Mouse (Mus musculus): ENCODE data around the gene Mon1b. TPM values are rescaled to one million over a fixed set of nuclear protein-coding genes. Genes with fewer than 3 reads are reported as not detected.

Gene Mon1b
- polyA plus RNA-seq, 1 experiment from 2014 or later: 11.3 TPM

DNA sequence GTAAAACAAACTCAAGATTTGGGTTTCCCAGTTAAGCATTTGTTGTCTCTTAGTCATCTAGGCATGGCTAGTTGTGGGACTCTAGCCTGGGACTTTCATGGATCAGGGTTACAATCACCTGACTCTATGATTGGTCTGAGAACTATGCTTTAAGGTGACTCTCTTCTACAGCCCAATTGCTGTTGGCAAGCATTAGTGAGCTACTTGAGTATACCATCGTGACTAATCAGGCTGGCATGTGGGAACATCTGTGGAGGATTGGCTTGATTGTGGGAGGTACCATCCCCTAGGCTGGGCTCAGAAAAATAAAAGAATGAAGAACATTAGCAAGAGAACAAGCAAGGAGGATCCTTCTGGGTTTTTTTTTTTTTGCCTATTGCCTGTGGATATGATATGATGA lies 41.4 kb downstream of the Mon1b start:
- 89% methylated on average over 1 of the region's 1 CpGs for WGBS

GRCm38 (mm10) chr8:113679361-113679760 lies 44.0 kb downstream of the Mon1b start:
- Histone ChIP-seq H3K27me3 (no peaks in the 10 kb centered on the region), H3K4me2 (no peak overlapping the region), H3K9me3 (no peaks in the 10 kb centered on the region), H3K27ac (no peak overlapping the region), H3K4me1 (no peaks in the 10 kb centered on the region), H3K9ac (no peak overlapping the region), H3K4me3 (replicated peaks) (no peak overlapping the region), H3K36me3 (replicated peaks) (no peaks in the 10 kb centered on the region)
- ATAC-seq (ENCODE audit: low FRiP score): no peak
- WGBS: 88% methylated on average over 3 of the region's 3 CpGs

More for the DNA sequence above, 41.4 kb downstream of the Mon1b start:
- Histone ChIP-seq H3K36me3 (replicated peaks) (no peaks in the 10 kb centered on the region), H3K4me2 (no peak overlapping the region), H3K27ac (no peak overlapping the region), H3K9ac (no peak overlapping the region), H3K27me3 (no peaks in the 10 kb centered on the region), H3K4me3 (replicated peaks) (no peak overlapping the region), H3K4me1 (peaks cover 8% of the 10 kb centered on the region; the same call in 1 of the 2 replicates), H3K9me3 (no peaks in the 10 kb centered on the region)
- no peak for ATAC-seq (ENCODE audit: low FRiP score)

- H3K9me3 ChIP-seq: no peaks in the 10 kb centered on the region
- no peaks in the 10 kb centered on the region for H3K36me3 ChIP-seq (replicated peaks)
- no peaks in the 10 kb centered on the region for H3K27me3 ChIP-seq
- H3K4me2 ChIP-seq: no peak overlapping the region
- 0 out of 2 replicates have a peak, but pooled peaks cover 3% of the 10 kb centered on the region for H3K4me1 ChIP-seq
- H3K4me3 ChIP-seq (replicated peaks): no peak overlapping the region
- H3K27ac ChIP-seq: no peak overlapping the region
- ATAC-seq (ENCODE audit: low FRiP score): no peak
- WGBS: 85% methylated on average over 17 of the region's 17 CpGs
- H3K9ac ChIP-seq: no peak overlapping the region
These were observed 52.6 kb downstream of the Mon1b start for GRCm38 (mm10) chr8:113687889-113688542.

GRCm38 (mm10) chr8:113688543-113688915 lies 53.1 kb downstream of the Mon1b start:
- 90% methylated on average over 8 of the region's 8 CpGs for WGBS

DNA sequence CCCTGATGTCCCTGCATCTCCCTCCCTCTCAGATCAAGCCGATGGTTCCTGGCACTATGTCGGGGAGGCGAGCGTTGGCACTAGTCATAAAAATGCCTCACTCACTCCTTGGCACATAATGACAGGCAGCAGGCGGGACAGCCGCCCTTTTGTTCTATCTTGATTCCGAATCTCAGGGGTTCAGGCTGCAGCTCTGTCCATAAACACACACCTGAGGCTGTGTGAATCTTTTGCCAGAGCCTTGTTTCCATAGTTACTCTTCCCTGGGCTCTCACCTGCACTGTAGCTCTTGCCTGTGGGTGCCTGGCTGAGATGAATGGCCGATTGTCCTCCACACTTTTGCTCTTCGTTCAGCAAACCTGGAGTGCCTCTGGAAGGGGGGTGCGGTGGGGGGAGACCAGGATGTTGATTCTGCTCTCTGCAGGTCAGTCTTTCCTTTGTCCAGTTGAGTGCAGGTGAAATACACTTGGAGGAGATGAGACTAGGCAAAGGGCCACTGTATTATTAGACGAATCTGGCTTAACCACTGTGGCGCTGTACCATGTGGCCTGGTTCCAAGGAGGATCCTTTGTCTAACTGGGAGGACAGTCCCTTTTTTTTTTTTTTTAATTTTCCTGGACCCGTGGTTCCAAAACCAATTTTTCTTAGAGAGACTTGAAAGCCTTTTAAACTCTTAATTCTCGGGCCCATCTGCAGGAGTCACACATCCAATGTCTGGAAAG lies 56.4 kb downstream of the Mon1b start:
- H3K27ac ChIP-seq: no peak overlapping the region
- no peaks in the 10 kb centered on the region for H3K9me3 ChIP-seq
- H3K9ac ChIP-seq: no peak overlapping the region
- H3K36me3 ChIP-seq (replicated peaks): no peaks in the 10 kb centered on the region
- 76% methylated on average over 14 of the region's 14 CpGs for WGBS
- ATAC-seq (ENCODE audit: low FRiP score): no peak
- no peak overlapping the region for H3K4me3 ChIP-seq (replicated peaks)
- no peak overlapping the region for H3K4me2 ChIP-seq
- 0 out of 2 replicates have a peak, but pooled peaks cover 3% of the 10 kb centered on the region for H3K4me1 ChIP-seq
- no peaks in the 10 kb centered on the region for H3K27me3 ChIP-seq

More at GRCm38 (mm10) chr8:113688543-113688915, 53.1 kb downstream of the Mon1b start:
- H3K36me3 ChIP-seq (replicated peaks): no peaks in the 10 kb centered on the region
- no peaks in the 10 kb centered on the region for H3K9me3 ChIP-seq
- H3K27me3 ChIP-seq: no peaks in the 10 kb centered on the region
- no peak overlapping the region for H3K4me2 ChIP-seq
- no peak overlapping the region for H3K4me3 ChIP-seq (replicated peaks)
- 0 out of 2 replicates have a peak, but pooled peaks cover 3% of the 10 kb centered on the region for H3K4me1 ChIP-seq
- ATAC-seq (ENCODE audit: low FRiP score): no peak
- no peak overlapping the region for H3K9ac ChIP-seq
- no peak overlapping the region for H3K27ac ChIP-seq

Other genes starting within 250 kb of the Mon1b start
- not detected in 2 replicates for gene Syce1l, start 7.6 kb downstream of the Mon1b start, polyA plus RNA-seq (2016; fragmentation: Nextera tagmentation; extraction: Ambion mirVana)
- gene Adamts18, start 213.2 kb downstream of the Mon1b start, polyA plus RNA-seq (2016; fragmentation: Nextera tagmentation; extraction: Ambion mirVana): 3.8 and 5.6 TPM in 2 replicates

Data from forebrain, embryonic 12.5 days (tissue).